ENCODE assay signal across 13 mouse cellular contexts in the genomic region with DNA sequence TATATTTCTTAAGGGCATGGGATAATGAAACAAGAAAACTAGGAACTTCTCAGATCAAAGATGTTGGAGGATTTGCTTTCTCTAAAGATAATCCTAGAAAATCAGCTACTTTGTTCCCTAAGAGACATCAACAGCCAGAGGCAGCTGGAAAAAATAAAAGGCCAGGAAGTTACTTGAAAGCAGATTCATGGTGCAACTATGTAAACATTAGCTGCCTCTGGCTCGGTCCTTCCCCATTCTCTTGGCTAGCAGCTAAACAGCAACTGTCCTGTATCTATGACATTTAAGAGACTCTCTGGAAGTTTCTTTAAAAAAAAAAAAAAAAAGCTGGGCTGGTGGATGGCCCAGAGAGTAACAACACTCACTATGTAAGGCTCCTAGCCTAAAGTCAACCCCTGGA. TPM values are rescaled to one million over a fixed set of nuclear protein-coding genes. Genes with fewer than 3 reads are reported as not detected.
A peak's percentile ranks its signal among the peaks of the same experiment; 100 is the strongest.
DNase-seq lines count a peak whose midpoint lies in the region; ATAC-seq and TF ChIP-seq lines count a peak whose summit lies in the region.
"Had no signal": no experiment of that assay in that cellular context is flagged by ENCODE, and none has a peak within 500 bp of the region (broad histone marks: within the 10 kb centered on the region; RNA-seq: fewer than 3 reads in every experiment).

No protein-coding gene starts in this region.

- H3K9me3 ChIP-seq in kidney, embryonic 15.5 days (replicated peaks) = no peaks in the 10 kb centered on the region
- no peaks in the 10 kb centered on the region for H3K9me3 ChIP-seq in lung, postnatal 0 days (ENCODE audit: low read length)
- H3K9me3 ChIP-seq: hindbrain, embryonic 13.5 days had no signal

- WGBS in kidney, embryonic 15.5 days = 9% methylated on average over 1 of the region's 1 CpGs
- WGBS in lung, postnatal 0 days = 8% methylated on average over 1 of the region's 1 CpGs

- H3K4me1 ChIP-seq in kidney, embryonic 15.5 days = peaks cover 44% of the 10 kb centered on the region
- H3K4me1 ChIP-seq in lung, postnatal 0 days (ENCODE audit: insufficient read depth, low read depth, low read length) = peaks cover 9% of the 10 kb centered on the region

- no peak overlapping the region for H3K4me3 ChIP-seq in kidney, embryonic 15.5 days (replicated peaks)
- no peak overlapping the region for H3K4me3 ChIP-seq in lung, postnatal 0 days (ENCODE audit: low read depth, low read length)
- H3K4me3 ChIP-seq: hindbrain, embryonic 13.5 days had no signal

- H3K36me3 ChIP-seq in kidney, embryonic 15.5 days = no peaks in the 10 kb centered on the region
- H3K36me3 ChIP-seq in lung, postnatal 0 days (ENCODE audit: insufficient read depth, low read length) = 0 out of 2 replicates have a peak, but pooled peaks cover 3% of the 10 kb centered on the region
- H3K36me3 ChIP-seq: hindbrain, embryonic 13.5 days had no signal

- ATAC-seq in kidney, embryonic 15.5 days (replicated peaks; ENCODE audit: low FRiP score) = no peak
- ATAC-seq in lung, postnatal 0 days = peak; percentile 74
- no peak for ATAC-seq in megakaryocyte-erythroid progenitor cell, adult 5-6 weeks (replicated peaks; ENCODE audit: low FRiP score, low TSS enrichment, poor library complexity, severe bottlenecking)

- TF ChIP-seq CTCF in brain, embryonic 14.5 days (IDR thresholded peaks at IDR 0.05; ENCODE audit: borderline replicate concordance, extremely low read depth, insufficient read depth, insufficient read length) = no peak
- no peak for TF ChIP-seq CTCF in lung, postnatal 0 days (IDR thresholded peaks at IDR 0.05)

- peak overlapping the region; percentile 66 for H3K27ac ChIP-seq in kidney, embryonic 15.5 days
- H3K27ac ChIP-seq in lung, postnatal 0 days (ENCODE audit: low read length) = peak overlapping the region; percentile 43
- H3K27ac ChIP-seq: hindbrain, embryonic 13.5 days; macrophage had no signal

- TF ChIP-seq POLR2A in brain, embryonic 14.5 days (IDR thresholded peaks at IDR 0.05; ENCODE audit: borderline replicate concordance, extremely low read depth, insufficient read depth, insufficient read length, poor library complexity, severe bottlenecking) = no peak

- no peak overlapping the region for H3K4me2 ChIP-seq in kidney, embryonic 15.5 days
- 0 out of 2 replicates have a peak overlapping the region, but pooled peaks have one; percentile 17 for H3K4me2 ChIP-seq in lung, postnatal 0 days (replicated peaks; ENCODE audit: low read depth, low read length)

- no peak overlapping the region for H3K9ac ChIP-seq in kidney, embryonic 15.5 days
- no peak overlapping the region for H3K9ac ChIP-seq in lung, postnatal 0 days (replicated peaks; ENCODE audit: low read depth)
- H3K9ac ChIP-seq: hindbrain, embryonic 13.5 days had no signal

- no peak for DNase-seq in kidney, adult 8-10 months
- peak; percentile 71 for DNase-seq in NIH3T3 (ENCODE audit: low read depth)
- peak; percentile 13 for DNase-seq in brain, embryonic 14.5 days (ENCODE audit: low read depth)
- peak; percentile 90 for DNase-seq in lung, postnatal 0 days (ENCODE audit: low spot score)
- no peak for DNase-seq in cerebellum, adult 11-12 months
- DNase-seq in cerebellum, postnatal 10 days = no peak
- DNase-seq: adrenal gland, postnatal 36 days; cerebellum, adult 2 months; right cerebral cortex, postnatal 4 days had no signal

- peak; percentile 58 for TF ChIP-seq EP300 in lung, postnatal 0 days (IDR thresholded peaks at IDR 0.05)

- peaks cover 8% of the 10 kb centered on the region for H3K27me3 ChIP-seq in kidney, embryonic 15.5 days
- 0 out of 2 replicates have a peak, but pooled peaks cover 10% of the 10 kb centered on the region for H3K27me3 ChIP-seq in lung, postnatal 0 days (replicated peaks; ENCODE audit: insufficient read depth, low read length)

RNA-seq across cellular contexts. Expression of a gene that starts 3.7 kb away (rescaled TPM):
- 20.0 and 25.3 TPM in 2 replicates for polyA plus RNA-seq in kidney, embryonic 15.5 days (2015; fragmentation: Nextera tagmentation; extraction: Ambion mirVana)
- 10.7 and 16.5 TPM in 2 replicates for polyA plus RNA-seq in brain, embryonic 14.5 days (2012; rRNA removed)
- polyA plus RNA-seq in lung, postnatal 0 days (2015; fragmentation: Nextera tagmentation; extraction: Ambion mirVana) = 82.5 and 88.3 TPM in 2 replicates
- not detected in 2 replicates for total RNA-seq in megakaryocyte-erythroid progenitor cell, adult 5-6 weeks (2014; fragmentation: Nextera tagmentation)
- not detected in 2 replicates for total RNA-seq in megakaryocyte-erythroid progenitor cell, adult 5-6 weeks (2017)
- polyA plus RNA-seq: macrophage had no signal

Comparison
In these comparisons a context has a peak if more than half of its experiments do, and no peak if none do; other contexts are left out.
1. DNase-seq: peak in NIH3T3 (single experiment), brain, embryonic 14.5 days (single experiment) and lung, postnatal 0 days (single experiment); none in kidney, adult 8-10 months (0 of 2), cerebellum, adult 11-12 months (single experiment) and cerebellum, postnatal 10 days (0 of 2).